Mouse (Mus musculus): ENCODE results near the gene Bcorl1. TPM values are rescaled to one million over a fixed set of nuclear protein-coding genes. Genes with fewer than 3 reads are reported as not detected.

Gene Bcorl1
- total and polyA plus RNA-seq, 3 experiments = 3.0 to 12.2 (median 6.0) TPM

GRCm38 (mm10) chrX:48423671-48424070 is 82.5 kb downstream of the Bcorl1 start:
- ATAC-seq (ENCODE audit: extremely low read depth, insufficient number of reproducible peaks, low FRiP score, poor library complexity, severe bottlenecking) (no peak), DNase-seq (ENCODE audit: low spot score) (no peak)
- H3K9me3 ChIP-seq (replicated peaks) = no peaks in the 10 kb centered on the region
- H3K27me3 ChIP-seq (ENCODE audit: insufficient read depth, low read length) = no peaks in the 10 kb centered on the region
- peaks cover 59% of the 10 kb centered on the region for H3K36me3 ChIP-seq (replicated peaks)
- no peak overlapping the region for H3K4me3 ChIP-seq (ENCODE audit: low read depth, low read length)
- no peak for TF ChIP-seq TAL1 (conservative IDR thresholded peaks at IDR 0.05; ENCODE audit: low read depth, low read length)
- no peak for TF ChIP-seq GATA2 (IDR thresholded peaks at IDR 0.05; ENCODE audit: borderline replicate concordance, low read depth, low read length)
- peaks cover 54% of the 10 kb centered on the region for H3K4me1 ChIP-seq (ENCODE audit: insufficient read depth, low read depth, low read length)

GRCm38 (mm10) chrX:48424583-48424982 is 83.4 kb downstream of the Bcorl1 start:
- Histone ChIP-seq H3K4me1 (ENCODE audit: insufficient read depth, low read depth, low read length) (peaks cover 58% of the 10 kb centered on the region), H3K36me3 (replicated peaks) (peaks cover 50% of the 10 kb centered on the region), H3K27me3 (ENCODE audit: insufficient read depth, low read length) (no peaks in the 10 kb centered on the region), H3K9me3 (replicated peaks) (no peaks in the 10 kb centered on the region), H3K4me3 (ENCODE audit: low read depth, low read length) (peak overlapping the region; percentile 61; the same call in 1 of the 2 replicates)
- peak; percentile 51 for DNase-seq (ENCODE audit: low spot score)
- no peak for TF ChIP-seq GATA1 (IDR thresholded peaks at IDR 0.05; ENCODE audit: borderline replicate concordance, low read length)
- ATAC-seq (ENCODE audit: extremely low read depth, insufficient number of reproducible peaks, low FRiP score, poor library complexity, severe bottlenecking) = peak; percentile 76

- Histone ChIP-seq H3K4me3 (ENCODE audit: low read depth, low read length) (peak overlapping the region; percentile 61; the same call in 1 of the 2 replicates), H3K9me3 (replicated peaks) (no peaks in the 10 kb centered on the region), H3K27me3 (ENCODE audit: insufficient read depth, low read length) (no peaks in the 10 kb centered on the region), H3K36me3 (replicated peaks) (peaks cover 49% of the 10 kb centered on the region), H3K4me1 (ENCODE audit: insufficient read depth, low read depth, low read length) (peaks cover 64% of the 10 kb centered on the region)
- DNase-seq (ENCODE audit: low spot score) = no peak
- ATAC-seq (ENCODE audit: extremely low read depth, insufficient number of reproducible peaks, low FRiP score, poor library complexity, severe bottlenecking) = peak; percentile 43; the same call in 1 of the 2 replicates
- TF ChIP-seq CTCF (IDR thresholded peaks at IDR 0.05; ENCODE audit: low read depth, low read length) (no peak), TAL1 (conservative IDR thresholded peaks at IDR 0.05; ENCODE audit: low read depth, low read length) (no peak), POLR2AphosphoS5 (IDR thresholded peaks at IDR 0.05; ENCODE audit: insufficient replicate concordance, low read depth, low read length) (no peak), GATA2 (IDR thresholded peaks at IDR 0.05; ENCODE audit: borderline replicate concordance, low read depth, low read length) (no peak), GATA1 (IDR thresholded peaks at IDR 0.05; ENCODE audit: borderline replicate concordance, low read length) (no peak)
Observed at GRCm38 (mm10) chrX:48425280-48425679, 84.1 kb downstream of the Bcorl1 start.

GRCm38 (mm10) chrX:48428241-48428640 is 87.1 kb downstream of the Bcorl1 start:
- Histone ChIP-seq H3K36me3 (replicated peaks) (peaks cover 49% of the 10 kb centered on the region), H3K9me3 (replicated peaks) (no peaks in the 10 kb centered on the region), H3K4me3 (ENCODE audit: low read depth, low read length) (no peak overlapping the region), H3K27me3 (ENCODE audit: insufficient read depth, low read length) (no peaks in the 10 kb centered on the region), H3K4me1 (ENCODE audit: insufficient read depth, low read depth, low read length) (peaks cover 88% of the 10 kb centered on the region)
- TF ChIP-seq GATA2 (IDR thresholded peaks at IDR 0.05; ENCODE audit: borderline replicate concordance, low read depth, low read length) (no peak), CTCF (IDR thresholded peaks at IDR 0.05; ENCODE audit: low read depth, low read length) (no peak), TAL1 (conservative IDR thresholded peaks at IDR 0.05; ENCODE audit: low read depth, low read length) (no peak), GATA1 (IDR thresholded peaks at IDR 0.05; ENCODE audit: borderline replicate concordance, low read length) (no peak), POLR2AphosphoS5 (IDR thresholded peaks at IDR 0.05; ENCODE audit: insufficient replicate concordance, low read depth, low read length) (no peak)
- DNase-seq (ENCODE audit: low spot score) (no peak), ATAC-seq (ENCODE audit: extremely low read depth, insufficient number of reproducible peaks, low FRiP score, poor library complexity, severe bottlenecking) (no peak)

- Histone ChIP-seq H3K27me3 (ENCODE audit: insufficient read depth, low read length) (no peaks in the 10 kb centered on the region), H3K36me3 (replicated peaks) (peaks cover 46% of the 10 kb centered on the region), H3K9me3 (replicated peaks) (no peaks in the 10 kb centered on the region), H3K4me3 (ENCODE audit: low read depth, low read length) (no peak overlapping the region), H3K4me1 (ENCODE audit: insufficient read depth, low read depth, low read length) (peaks cover 88% of the 10 kb centered on the region)
- no peak for ATAC-seq (ENCODE audit: extremely low read depth, insufficient number of reproducible peaks, low FRiP score, poor library complexity, severe bottlenecking)
- TF ChIP-seq GATA2 (IDR thresholded peaks at IDR 0.05; ENCODE audit: borderline replicate concordance, low read depth, low read length) (no peak), TAL1 (conservative IDR thresholded peaks at IDR 0.05; ENCODE audit: low read depth, low read length) (no peak), GATA1 (IDR thresholded peaks at IDR 0.05; ENCODE audit: borderline replicate concordance, low read length) (no peak)
- no peak for DNase-seq (ENCODE audit: low spot score)
Observed at GRCm38 (mm10) chrX:48428642-48429041, 87.5 kb downstream of the Bcorl1 start.

GRCm38 (mm10) chrX:48429100-48429499 is 87.9 kb downstream of the Bcorl1 start:
- Histone ChIP-seq H3K27me3 (ENCODE audit: insufficient read depth, low read length) (no peaks in the 10 kb centered on the region), H3K4me3 (ENCODE audit: low read depth, low read length) (no peak overlapping the region), H3K36me3 (replicated peaks) (peaks cover 41% of the 10 kb centered on the region), H3K9me3 (replicated peaks) (no peaks in the 10 kb centered on the region), H3K4me1 (ENCODE audit: insufficient read depth, low read depth, low read length) (peaks cover 88% of the 10 kb centered on the region)
- no peak for DNase-seq (ENCODE audit: low spot score)
- TF ChIP-seq TAL1 (conservative IDR thresholded peaks at IDR 0.05; ENCODE audit: low read depth, low read length) = no peak
- ATAC-seq (ENCODE audit: extremely low read depth, insufficient number of reproducible peaks, low FRiP score, poor library complexity, severe bottlenecking) = no peak

GRCm38 (mm10) chrX:48429538-48429937 is 88.4 kb downstream of the Bcorl1 start:
- Histone ChIP-seq H3K9me3 (replicated peaks) (no peaks in the 10 kb centered on the region), H3K4me1 (ENCODE audit: insufficient read depth, low read depth, low read length) (peaks cover 88% of the 10 kb centered on the region), H3K4me3 (ENCODE audit: low read depth, low read length) (no peak overlapping the region), H3K36me3 (replicated peaks) (peaks cover 40% of the 10 kb centered on the region), H3K27me3 (ENCODE audit: insufficient read depth, low read length) (no peaks in the 10 kb centered on the region)
- no peak for TF ChIP-seq GATA2 (IDR thresholded peaks at IDR 0.05; ENCODE audit: borderline replicate concordance, low read depth, low read length)
- TF ChIP-seq TAL1 (conservative IDR thresholded peaks at IDR 0.05; ENCODE audit: low read depth, low read length) = no peak
- no peak for TF ChIP-seq CTCF (IDR thresholded peaks at IDR 0.05; ENCODE audit: low read depth, low read length)
- no peak for TF ChIP-seq GATA1 (IDR thresholded peaks at IDR 0.05; ENCODE audit: borderline replicate concordance, low read length)
- TF ChIP-seq POLR2AphosphoS5 (IDR thresholded peaks at IDR 0.05; ENCODE audit: insufficient replicate concordance, low read depth, low read length) = no peak
- DNase-seq (ENCODE audit: low spot score) (no peak), ATAC-seq (ENCODE audit: extremely low read depth, insufficient number of reproducible peaks, low FRiP score, poor library complexity, severe bottlenecking) (no peak)

Measured in G1E (cell line).